Mouse (Mus musculus) thymus, adult 2 months (tissue): ENCODE measurements at regions not wholly inside any gene's neighbourhood (a gene's known extent, or its start where the extent isn't known, plus 50 kb on each side); places are given as distances from the start of the nearest gene placed in this dataset.

Source experiments
- DNase-seq: peaks from one replicate; pipeline ENCODE4 v3.0.0; 2021
- H3K27ac ChIP-seq: fragments of 200-500 bp; 2 replicates; pipeline ENCODE4 v1.5.1; 2012; ENCODE audit warnings: low read length, control low read depth; ENCODE audit not compliant: control insufficient read depth, insufficient read depth
- H3K27me3 ChIP-seq: fragments of 200-500 bp; 2 replicates; pipeline ENCODE4 v1.6.1; 2012; ENCODE audit warnings: mild to moderate bottlenecking, low read length, moderate library complexity, mixed read lengths; ENCODE audit not compliant: control insufficient read depth, insufficient read depth
- H3K36me3 ChIP-seq: fragments of 200-500 bp; 2 replicates; pipeline ENCODE4 v1.6.1; 2012; ENCODE audit warnings: mild to moderate bottlenecking, low read length, moderate library complexity; ENCODE audit not compliant: control insufficient read depth, insufficient read depth
- H3K4me1 ChIP-seq: fragments of 200-500 bp; replicated peaks from 2 replicates; pipeline ENCODE4 v1.6.1; 2012; ENCODE audit warnings: low read length; ENCODE audit not compliant: control insufficient read depth, insufficient read depth
- H3K4me3 ChIP-seq: fragments of 200-500 bp; 2 replicates; pipeline ENCODE4 v1.5.1; 2012; ENCODE audit warnings: mild to moderate bottlenecking, low read length, control low read depth, moderate library complexity; ENCODE audit not compliant: control insufficient read depth, insufficient read depth
- CTCF ChIP-seq: fragments of 200-500 bp; IDR thresholded peaks from 2 replicates; pipeline ENCODE4 v1.5.1; 2012; ENCODE audit warnings: mild to moderate bottlenecking, control low read depth, low read length, moderate library complexity, borderline replicate concordance; ENCODE audit not compliant: control insufficient read depth, poor library complexity, insufficient read depth; ENCODE audit errors: extremely low read depth
- POLR2A ChIP-seq: fragments of 200-500 bp; IDR thresholded peaks from 2 replicates; pipeline ENCODE4 v1.6.1; 2012; ENCODE audit warnings: mild to moderate bottlenecking, low read length, control low read depth, moderate library complexity; ENCODE audit not compliant: control insufficient read depth, poor library complexity, insufficient read depth; ENCODE audit errors: extremely low read depth
- WGBS: fragments of 180-500 bp; shearing (Covaris S2); methylation state at CpG from one replicate; pipeline ENCODE4 v1.1.7; 2018; 5-methylcytosine and 5-hydroxymethylcytosine counted together

- H3K4me3 ChIP-seq = no peak overlapping the region
- DNase-seq = no peak
- H3K4me1 ChIP-seq = peaks cover 5% of the 10 kb centered on the region; the same call in 1 of the 2 replicates
- no peaks in the 10 kb centered on the region for H3K36me3 ChIP-seq
- H3K27me3 ChIP-seq = no peaks in the 10 kb centered on the region
- TF ChIP-seq CTCF = no peak
- TF ChIP-seq POLR2A = no peak
- H3K27ac ChIP-seq = no peak overlapping the region
- 18% methylated on average over 10 of the region's 10 CpGs for WGBS
Observed at GRCm38 (mm10) chr4:9065981-9066815, 827.4 kb upstream of the Car8 start.

GRCm38 (mm10) chr4:9061941-9062340 lies 823.1 kb upstream of the Car8 start:
- no peak overlapping the region for H3K4me3 ChIP-seq
- TF ChIP-seq POLR2A = no peak
- TF ChIP-seq CTCF = no peak
- peaks cover 5% of the 10 kb centered on the region; the same call in 1 of the 2 replicates for H3K4me1 ChIP-seq
- 81% methylated on average over 3 of the region's 3 CpGs for WGBS
- no peaks in the 10 kb centered on the region for H3K36me3 ChIP-seq
- H3K27ac ChIP-seq = no peak overlapping the region
- H3K27me3 ChIP-seq = no peaks in the 10 kb centered on the region
- no peak for DNase-seq

GRCm38 (mm10) chr4:9060221-9060620 lies 821.4 kb upstream of the Car8 start:
- Histone ChIP-seq H3K4me3 (no peak overlapping the region), H3K27ac (no peak overlapping the region), H3K27me3 (no peaks in the 10 kb centered on the region), H3K36me3 (no peaks in the 10 kb centered on the region), H3K4me1 (no peaks in the 10 kb centered on the region)
- no peak for DNase-seq
- 86% methylated on average over 5 of the region's 5 CpGs for WGBS
- no peak for TF ChIP-seq CTCF
- TF ChIP-seq POLR2A = no peak

GRCm38 (mm10) chr4:9057676-9058075 lies 818.8 kb upstream of the Car8 start:
- TF ChIP-seq CTCF (no peak), POLR2A (no peak)
- Histone ChIP-seq H3K4me1 (no peaks in the 10 kb centered on the region), H3K36me3 (no peaks in the 10 kb centered on the region), H3K27ac (no peak overlapping the region), H3K4me3 (no peak overlapping the region), H3K27me3 (no peaks in the 10 kb centered on the region)
- 88% methylated on average over 4 of the region's 4 CpGs for WGBS
- no peak for DNase-seq

GRCm38 (mm10) chr4:9057113-9057512 lies 818.3 kb upstream of the Car8 start:
- TF ChIP-seq POLR2A (no peak), CTCF (no peak)

GRCm38 (mm10) chr4:9055876-9056275 lies 817.0 kb upstream of the Car8 start:
- DNase-seq = no peak
- WGBS = 80% methylated on average over 4 of the region's 4 CpGs
- Histone ChIP-seq H3K36me3 (no peaks in the 10 kb centered on the region), H3K27me3 (no peaks in the 10 kb centered on the region), H3K4me3 (no peak overlapping the region), H3K4me1 (no peaks in the 10 kb centered on the region), H3K27ac (no peak overlapping the region)
- no peak for TF ChIP-seq CTCF
- no peak for TF ChIP-seq POLR2A

More at GRCm38 (mm10) chr4:9057113-9057512, 818.3 kb upstream of the Car8 start:
- H3K27me3 ChIP-seq = no peaks in the 10 kb centered on the region
- no peak for DNase-seq
- WGBS = 96% methylated on average over 7 of the region's 7 CpGs
- H3K4me1 ChIP-seq = no peaks in the 10 kb centered on the region
- H3K27ac ChIP-seq = no peak overlapping the region
- H3K36me3 ChIP-seq = no peaks in the 10 kb centered on the region
- H3K4me3 ChIP-seq = no peak overlapping the region
